19 mouse cellular contexts compared by ENCODE assay signal in the genomic region with DNA sequence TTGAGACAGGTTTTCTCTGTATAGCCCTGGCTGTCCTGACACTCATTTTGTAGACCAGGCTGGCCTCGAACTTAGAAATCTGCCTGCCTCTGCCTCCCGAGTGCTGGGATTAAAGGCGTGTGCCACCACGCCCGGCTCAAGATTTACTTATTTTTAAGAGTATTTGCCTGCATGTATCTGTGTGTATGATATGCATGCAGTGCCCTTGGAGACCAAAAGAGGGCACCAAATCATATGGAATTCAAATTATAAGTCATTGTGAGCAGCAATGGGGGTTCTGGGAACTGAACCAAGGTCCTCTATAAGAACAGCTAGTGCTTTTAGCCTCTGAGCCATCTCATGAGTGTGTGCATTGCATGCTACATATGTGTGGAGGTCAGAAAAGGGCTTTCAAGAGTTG. TPM values are rescaled to one million over a fixed set of nuclear protein-coding genes. Genes with fewer than 3 reads are reported as not detected.
DNase-seq lines count a peak whose midpoint lies in the region; ATAC-seq and TF ChIP-seq lines count a peak whose summit lies in the region.
"Had no signal": no experiment of that assay in that cellular context is flagged by ENCODE, and none has a peak within 500 bp of the region (broad histone marks: within the 10 kb centered on the region; RNA-seq: fewer than 3 reads in every experiment).

No protein-coding gene starts in this region.

- no peak overlapping the region for H3K4me2 ChIP-seq in heart, postnatal 0 days (ENCODE audit: low read depth, low read length)
- no peak overlapping the region for H3K4me2 ChIP-seq in lung, postnatal 0 days (replicated peaks; ENCODE audit: low read depth, low read length)
- H3K4me2 ChIP-seq in kidney, embryonic 16.5 days (replicated peaks; ENCODE audit: low read depth, low read length) = no peak overlapping the region
- H3K4me2 ChIP-seq: embryonic facial prominence, embryonic 15.5 days; kidney, embryonic 15.5 days; liver, embryonic 15.5 days; neural tube, embryonic 15.5 days had no signal

- WGBS in heart, postnatal 0 days = 92% methylated on average over 5 of the region's 5 CpGs
- 98% methylated on average over 5 of the region's 5 CpGs for WGBS in lung, postnatal 0 days
- WGBS in kidney, embryonic 16.5 days = 93% methylated on average over 5 of the region's 5 CpGs

- peaks cover 31% of the 10 kb centered on the region for H3K36me3 ChIP-seq in heart, postnatal 0 days (replicated peaks; ENCODE audit: control insufficient read depth, insufficient read depth, low read length)
- peaks cover 12% of the 10 kb centered on the region; the same call in 1 of the 2 replicates for H3K36me3 ChIP-seq in lung, postnatal 0 days (ENCODE audit: insufficient read depth, low read length)
- H3K36me3 ChIP-seq in kidney, embryonic 16.5 days (ENCODE audit: insufficient read depth, low read length) = peaks cover 27% of the 10 kb centered on the region

- H3K9me3 ChIP-seq in heart, postnatal 0 days (replicated peaks; ENCODE audit: control insufficient read depth, low read length) = no peaks in the 10 kb centered on the region
- H3K9me3 ChIP-seq in lung, postnatal 0 days (ENCODE audit: low read length) = no peaks in the 10 kb centered on the region
- peaks cover 5% of the 10 kb centered on the region for H3K9me3 ChIP-seq in kidney, embryonic 16.5 days (ENCODE audit: low read length)
- H3K9me3 ChIP-seq: kidney, embryonic 15.5 days; liver, embryonic 15.5 days; midbrain, embryonic 10.5 days had no signal

- H3K9ac ChIP-seq in heart, postnatal 0 days (replicated peaks; ENCODE audit: low read depth, low read length) = no peak overlapping the region
- no peak overlapping the region for H3K9ac ChIP-seq in lung, postnatal 0 days (replicated peaks; ENCODE audit: low read depth)
- no peak overlapping the region for H3K9ac ChIP-seq in kidney, embryonic 16.5 days (replicated peaks; ENCODE audit: low read length)
- H3K9ac ChIP-seq: embryonic facial prominence, embryonic 15.5 days; kidney, embryonic 15.5 days; liver, embryonic 15.5 days; neural tube, embryonic 15.5 days had no signal

- H3K4me3 ChIP-seq in heart, postnatal 0 days (ENCODE audit: low read depth, low read length) = no peak overlapping the region
- no peak overlapping the region for H3K4me3 ChIP-seq in lung, postnatal 0 days (ENCODE audit: low read depth, low read length)
- no peak overlapping the region for H3K4me3 ChIP-seq in kidney, embryonic 16.5 days (ENCODE audit: low read length)
- H3K4me3 ChIP-seq: embryonic facial prominence, embryonic 15.5 days; heart, embryonic 10.5 days; kidney, embryonic 15.5 days; liver, embryonic 15.5 days; midbrain, embryonic 10.5 days; myocyte; neural tube, embryonic 15.5 days had no signal

- H3K27me3 ChIP-seq in heart, postnatal 0 days (ENCODE audit: control insufficient read depth, insufficient read depth, low read length) = no peaks in the 10 kb centered on the region
- H3K27me3 ChIP-seq in lung, postnatal 0 days (replicated peaks; ENCODE audit: insufficient read depth, low read length) = no peaks in the 10 kb centered on the region
- no peaks in the 10 kb centered on the region for H3K27me3 ChIP-seq in kidney, embryonic 16.5 days (ENCODE audit: insufficient read depth, low read length)
- H3K27me3 ChIP-seq: embryonic facial prominence, embryonic 15.5 days; kidney, embryonic 15.5 days; liver, embryonic 15.5 days; neural tube, embryonic 15.5 days had no signal

- no peak for DNase-seq in heart, postnatal 0 days (ENCODE audit: low spot score)
- no peak for DNase-seq in heart, postnatal 4 days
- no peak for DNase-seq in lung, postnatal 0 days (ENCODE audit: low spot score)
- DNase-seq in lung, postnatal 36 days = no peak
- peak; percentile 14 for DNase-seq in NIH3T3 (ENCODE audit: low read depth)
- DNase-seq: cerebellum, postnatal 14 days; embryo, embryonic 11 days; gastrocnemius, postnatal 25 days; heart, postnatal 14 days; lung, postnatal 4 days had no signal

- TF ChIP-seq EP300 in heart, postnatal 0 days (IDR thresholded peaks at IDR 0.05; ENCODE audit: low read depth) = no peak
- TF ChIP-seq EP300 in lung, postnatal 0 days (IDR thresholded peaks at IDR 0.05) = no peak

- no peaks in the 10 kb centered on the region for H3K4me1 ChIP-seq in heart, postnatal 0 days (ENCODE audit: control insufficient read depth, insufficient read depth)
- H3K4me1 ChIP-seq in lung, postnatal 0 days (ENCODE audit: insufficient read depth, low read depth, low read length) = no peaks in the 10 kb centered on the region
- H3K4me1 ChIP-seq in kidney, embryonic 16.5 days (ENCODE audit: insufficient read depth, low read length) = no peaks in the 10 kb centered on the region
- H3K4me1 ChIP-seq: embryonic facial prominence, embryonic 15.5 days; heart, embryonic 10.5 days; kidney, embryonic 15.5 days; liver, embryonic 15.5 days; midbrain, embryonic 10.5 days; neural tube, embryonic 15.5 days had no signal

- H3K27ac ChIP-seq in heart, postnatal 0 days (ENCODE audit: low read depth) = no peak overlapping the region
- H3K27ac ChIP-seq in lung, postnatal 0 days (ENCODE audit: low read length) = no peak overlapping the region
- no peak overlapping the region for H3K27ac ChIP-seq in kidney, embryonic 16.5 days (ENCODE audit: low read length)
- H3K27ac ChIP-seq: embryonic facial prominence, embryonic 15.5 days; heart, embryonic 10.5 days; kidney, embryonic 15.5 days; liver, embryonic 15.5 days; midbrain, embryonic 10.5 days; neural tube, embryonic 15.5 days had no signal

- TF ChIP-seq CTCF in heart, postnatal 0 days (IDR thresholded peaks at IDR 0.05; ENCODE audit: low read depth) = peak; percentile 7; the same call in 1 of the 2 replicates
- TF ChIP-seq CTCF in lung, postnatal 0 days (IDR thresholded peaks at IDR 0.05) = peak; percentile 32; the same call in 1 of the 2 replicates

- ATAC-seq in heart, postnatal 0 days (ENCODE audit: insufficient read depth, low read depth) = no peak
- ATAC-seq in lung, postnatal 0 days = no peak
- no peak for ATAC-seq in activated CD4-positive, CD25-positive, alpha-beta regulatory T cell, adult 4 months
- ATAC-seq in kidney, embryonic 16.5 days (ENCODE audit: low FRiP score, low TSS enrichment) = no peak

RNA-seq across cellular contexts. Expression of gene Lims1, which starts 10.4 kb away (rescaled TPM):
- 177 and 193 TPM in 2 replicates for total RNA-seq in heart, postnatal 0 days (2014; rRNA removed; ENCODE audit: low replicate concordance)
- 211 and 232 TPM in 2 replicates for polyA plus RNA-seq in heart, postnatal 0 days (2015; fragmentation: Nextera tagmentation; extraction: Ambion mirVana)
- 100 to 1,000 TPM; 223 to 250 TPM for total RNA-seq in heart, postnatal 4 days (2021)
- 314 and 322 TPM in 2 replicates for polyA plus RNA-seq in lung, postnatal 0 days (2015; fragmentation: Nextera tagmentation; extraction: Ambion mirVana)
- 10 to 100 TPM; 81.3 to 93.4 TPM for polyA plus RNA-seq in activated CD4-positive, CD25-positive, alpha-beta regulatory T cell, adult 4 months (2017; shearing (Covaris generic))
- polyA plus RNA-seq in kidney, embryonic 16.5 days (2015; fragmentation: Nextera tagmentation; extraction: Ambion mirVana) = 153 and 162 TPM in 2 replicates

RNA-seq across cellular contexts. Expression of gene Gcc2, which starts 57.6 kb away (rescaled TPM):
- 11.4 and 16.6 TPM in 2 replicates for total RNA-seq in heart, postnatal 0 days (2014; rRNA removed; ENCODE audit: low replicate concordance)
- polyA plus RNA-seq in heart, postnatal 0 days (2015; fragmentation: Nextera tagmentation; extraction: Ambion mirVana) = 33.9 and 37.3 TPM in 2 replicates
- 10 to 100 TPM; 24.6 to 29.2 TPM for total RNA-seq in heart, postnatal 4 days (2021)
- polyA plus RNA-seq in lung, postnatal 0 days (2015; fragmentation: Nextera tagmentation; extraction: Ambion mirVana) = 91.7 and 98.0 TPM in 2 replicates
- 10 to 100 TPM; 62.5 to 73.9 TPM for polyA plus RNA-seq in activated CD4-positive, CD25-positive, alpha-beta regulatory T cell, adult 4 months (2017; shearing (Covaris generic))
- 48.8 and 49.3 TPM in 2 replicates for polyA plus RNA-seq in kidney, embryonic 16.5 days (2015; fragmentation: Nextera tagmentation; extraction: Ambion mirVana)
